Mouse (Mus musculus) A20 (cell line): Measurements from ENCODE around the gene Kcnj8.
A peak's percentile ranks its signal among the peaks of the same experiment; 100 is the strongest.
"Not testable (repeated sequence)": the region's sequence is repeated elsewhere in the genome, so short reads cannot be mapped to it uniquely, and the experiment has no call there.

Experiments used
- DNase-seq: peaks from one replicate; pipeline ENCODE4 v3.0.0-alpha.2; 2011; ENCODE audit warnings: low read depth, low spot score

The Kcnj8 gene

GRCm38 (mm10) chr6:142550871-142551270, 20.5 kb downstream of the Kcnj8 start:
- no peak for DNase-seq

GRCm38 (mm10) chr6:142548377-142548776, 23.0 kb downstream of the Kcnj8 start:
- no peak for DNase-seq

- no peak for DNase-seq
These were observed 26.3 kb downstream of the Kcnj8 start for GRCm38 (mm10) chr6:142545132-142545531.

GRCm38 (mm10) chr6:142543648-142544047, 27.8 kb downstream of the Kcnj8 start:
- DNase-seq = no peak

- DNase-seq = no peak
These were observed 28.6 kb downstream of the Kcnj8 start for GRCm38 (mm10) chr6:142542800-142543175.

- no peak for DNase-seq
These were observed 29.2 kb downstream of the Kcnj8 start for GRCm38 (mm10) chr6:142542082-142542799.

GRCm38 (mm10) chr6:142540561-142541160, 30.8 kb downstream of the Kcnj8 start:
- DNase-seq = no peak

- DNase-seq = no peak
These were observed 31.3 kb downstream of the Kcnj8 start for GRCm38 (mm10) chr6:142540131-142540530.

- DNase-seq = no peak
These were observed 32.9 kb downstream of the Kcnj8 start for GRCm38 (mm10) chr6:142538503-142538902.

- no peak for DNase-seq
These were observed 38.0 kb downstream of the Kcnj8 start for GRCm38 (mm10) chr6:142533412-142533811.

- no peak for DNase-seq
These were observed 38.7 kb downstream of the Kcnj8 start for GRCm38 (mm10) chr6:142532686-142533085.

- no peak for DNase-seq
These were observed 39.3 kb downstream of the Kcnj8 start for GRCm38 (mm10) chr6:142532141-142532540.

- DNase-seq = no peak
These were observed 41.0 kb downstream of the Kcnj8 start for GRCm38 (mm10) chr6:142530378-142530777.

GRCm38 (mm10) chr6:142529680-142530079, 41.7 kb downstream of the Kcnj8 start:
- no peak for DNase-seq

GRCm38 (mm10) chr6:142527931-142528562, 43.4 kb downstream of the Kcnj8 start:
- no peak for DNase-seq

- DNase-seq = peak; percentile 37
These were observed 46.6 kb downstream of the Kcnj8 start for GRCm38 (mm10) chr6:142524635-142525308.

GRCm38 (mm10) chr6:142521591-142522110, 49.8 kb downstream of the Kcnj8 start:
- DNase-seq = no peak

- DNase-seq = peak; percentile 31
These were observed 52.3 kb downstream of the Kcnj8 start for GRCm38 (mm10) chr6:142519110-142519509.

- DNase-seq = not testable (repeated sequence)
These were observed 56.0 kb downstream of the Kcnj8 start for GRCm38 (mm10) chr6:142515379-142515778.

GRCm38 (mm10) chr6:142514912-142515311, 56.5 kb downstream of the Kcnj8 start:
- no peak for DNase-seq
